Mouse (Mus musculus): Measurements from ENCODE around the gene Vmn2r39. TPM values are rescaled to one million over a fixed set of nuclear protein-coding genes. Genes with fewer than 3 reads are reported as not detected.
"Not testable (repeated sequence)": the region's sequence is repeated elsewhere in the genome, so short reads cannot be mapped to it uniquely, and the experiment has no call there.

Gene Vmn2r39
- total RNA-seq (2021), result not detected
- long read RNA-seq, experiment 1, result 0 reads
- long read RNA-seq, experiment 2, result 0 reads

- not testable (repeated sequence) for DNase-seq
Observed at GRCm38 (mm10) chr7:9030698-9031097, at the start of gene Vmn2r39. TSS of gene Vmn2r39 (minus strand) at chr7:9030798.

- DNase-seq, result not testable (repeated sequence)
Observed at GRCm38 (mm10) chr7:9065353-9065752, 34.8 kb upstream of the Vmn2r39 start.

Other genes starting within 250 kb of the Vmn2r39 start
- not detected for gene Vmn2r40, start 99.4 kb downstream of the Vmn2r39 start, total RNA-seq (2021)
- not detected for gene Vmn2r38, start 67.1 kb upstream of the Vmn2r39 start, total RNA-seq (2021)
- not detected for gene Vmn2r37, start 192.9 kb upstream of the Vmn2r39 start, total RNA-seq (2021)